Mouse (Mus musculus) ovary, postnatal 14 days (tissue): ENCODE measurements around the gene 3110070M22Rik.
"Not testable (repeated sequence)": the region's sequence is repeated elsewhere in the genome, so short reads cannot be mapped to it uniquely, and the experiment has no call there.

Experiments
- DNase-seq: peaks from one replicate; pipeline ENCODE4 v3.0.0; 2022; ENCODE audit warnings: low spot score

The 3110070M22Rik gene

DNA sequence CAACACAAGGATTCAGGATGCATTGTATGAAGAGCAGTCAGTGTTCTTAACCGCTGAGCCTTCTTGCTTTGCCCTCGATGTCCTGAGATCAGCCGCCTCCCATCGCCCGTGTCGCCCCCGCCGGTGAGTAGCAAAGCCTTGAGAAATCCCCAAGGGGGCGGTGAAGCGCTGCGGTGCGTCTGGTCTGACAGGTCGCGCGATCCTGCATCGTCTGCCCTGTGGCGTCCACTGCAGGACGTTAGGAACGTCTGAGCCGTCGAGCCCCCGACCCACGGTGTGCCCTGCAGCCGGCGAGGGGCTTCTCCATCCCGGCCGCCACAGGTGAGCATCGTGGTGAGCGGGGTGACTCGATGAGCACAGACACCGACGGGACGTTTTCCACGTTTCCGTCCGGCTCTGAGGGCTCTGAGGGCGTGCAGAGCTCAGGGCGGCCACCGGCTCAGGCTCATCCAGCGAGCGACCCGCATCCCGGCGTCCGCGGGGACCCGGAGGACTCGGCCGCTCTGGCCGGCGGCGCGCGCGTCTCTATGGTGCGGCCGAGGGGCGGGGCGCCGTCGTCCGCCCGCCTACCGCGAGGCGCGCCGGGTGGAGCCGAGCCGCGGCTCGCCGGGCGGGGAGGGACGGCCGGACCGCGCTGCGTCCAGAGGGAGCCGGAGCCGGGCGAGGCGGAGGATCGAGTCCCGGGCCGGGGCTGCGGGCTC, at the start of gene 3110070M22Rik, which contains the start of gene Tmem267:
Gene 3110070M22Rik (minus strand): TSS at position 504 of the 701 bp plus-strand sequence.
Gene Tmem267 (plus strand): TSS at position 160 of the 701 bp plus-strand sequence.
- peak; percentile 87 for DNase-seq

DNA sequence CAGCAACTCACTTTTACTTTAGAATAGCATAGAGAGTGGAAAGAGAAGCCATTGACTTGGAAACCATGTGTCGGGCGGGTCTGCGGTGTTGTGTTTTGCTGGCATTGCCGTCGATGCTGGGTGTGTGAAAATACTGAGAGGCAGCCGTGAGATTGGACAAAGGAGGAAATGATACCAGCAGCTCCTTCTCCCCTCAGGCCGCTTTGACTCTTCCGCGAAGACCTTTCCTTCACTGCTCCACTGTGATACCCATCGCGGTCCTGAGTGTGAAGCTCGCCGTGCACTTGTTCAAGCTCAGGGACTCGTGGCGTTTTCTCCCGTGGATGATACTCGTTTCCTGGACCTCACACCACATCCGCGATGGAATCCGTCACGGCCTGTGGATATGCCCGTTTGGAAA, 6.8 kb upstream of the 3110070M22Rik start:
- DNase-seq = not testable (repeated sequence)

DNA sequence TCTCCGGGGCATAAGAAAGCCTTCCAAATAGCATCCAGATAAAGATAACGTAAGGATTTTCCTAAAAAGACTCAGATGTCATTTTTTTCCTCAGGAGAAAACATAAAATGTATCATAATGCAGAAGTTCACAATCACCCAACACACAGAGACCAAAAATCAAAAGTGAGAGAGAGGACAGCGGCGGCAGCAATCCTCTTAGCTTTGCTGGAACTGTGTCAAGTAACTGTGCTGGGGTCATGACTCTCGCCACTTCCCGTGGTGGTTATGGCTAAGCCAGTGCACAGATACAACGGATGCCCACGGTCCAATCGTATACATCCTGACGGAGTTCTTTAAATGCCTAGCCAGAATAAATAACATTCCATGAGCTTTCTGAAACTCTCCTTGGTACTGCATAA, 3.9 kb upstream of the 3110070M22Rik start:
- DNase-seq = not testable (repeated sequence)

DNA sequence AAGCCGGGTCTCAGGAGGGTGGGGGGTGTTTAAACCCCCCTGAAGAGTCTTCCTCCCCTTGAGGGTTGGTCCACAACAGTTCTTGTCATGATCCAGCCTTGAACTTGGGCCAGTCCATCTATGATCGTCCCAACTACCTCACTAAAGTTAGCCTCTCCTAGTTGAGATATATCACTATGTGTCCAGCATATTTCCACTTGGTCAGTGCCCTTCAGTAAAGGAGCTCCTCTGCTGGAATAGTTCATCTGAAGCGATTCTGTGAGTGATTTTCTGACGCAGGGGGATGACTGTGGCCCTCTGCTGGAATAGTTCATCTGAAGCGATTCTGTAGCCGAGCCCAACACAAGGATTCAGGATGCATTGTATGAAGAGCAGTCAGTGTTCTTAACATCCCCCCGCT, 829 bp downstream of the 3110070M22Rik start:
- no peak for DNase-seq

DNA sequence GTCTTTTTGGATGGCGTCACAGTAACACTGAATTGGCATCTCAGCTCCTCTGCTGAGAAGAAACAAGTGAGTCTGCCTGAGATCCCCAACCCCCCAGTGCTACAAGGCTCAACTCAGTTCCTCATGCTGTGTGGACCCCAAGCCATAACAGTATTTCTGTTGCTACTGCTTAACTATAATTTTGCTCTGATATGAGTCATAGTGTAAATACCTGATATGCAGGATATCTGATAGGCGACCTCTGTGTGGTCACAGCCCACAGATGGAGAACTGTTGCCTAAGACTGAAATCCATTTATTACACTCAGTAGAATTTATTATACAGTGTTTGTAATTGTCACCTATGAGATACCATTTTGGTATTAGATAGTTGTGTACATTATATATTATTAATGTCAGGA, 10.4 kb downstream of the 3110070M22Rik start:
- DNase-seq = no peak

DNA sequence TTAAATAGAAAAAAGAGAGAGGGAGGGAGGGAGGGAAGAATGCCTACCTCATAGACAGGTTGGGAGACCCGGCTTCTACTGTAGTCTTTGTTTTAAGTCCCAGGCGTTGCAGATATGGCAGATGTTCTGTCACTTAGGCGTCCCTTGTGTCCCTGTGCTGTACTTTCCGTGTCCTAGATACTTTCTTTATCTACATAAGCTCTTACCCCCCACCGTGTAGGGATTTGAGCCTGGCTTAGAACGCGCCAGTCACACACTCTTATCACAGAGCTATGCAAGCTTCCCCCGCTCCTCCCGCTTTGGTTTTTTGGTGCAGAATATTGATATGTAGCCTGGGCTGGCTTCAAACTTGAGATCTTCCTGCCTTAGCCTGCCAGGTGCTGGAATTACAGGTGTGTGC, 11.6 kb downstream of the 3110070M22Rik start:
- DNase-seq = no peak

DNA sequence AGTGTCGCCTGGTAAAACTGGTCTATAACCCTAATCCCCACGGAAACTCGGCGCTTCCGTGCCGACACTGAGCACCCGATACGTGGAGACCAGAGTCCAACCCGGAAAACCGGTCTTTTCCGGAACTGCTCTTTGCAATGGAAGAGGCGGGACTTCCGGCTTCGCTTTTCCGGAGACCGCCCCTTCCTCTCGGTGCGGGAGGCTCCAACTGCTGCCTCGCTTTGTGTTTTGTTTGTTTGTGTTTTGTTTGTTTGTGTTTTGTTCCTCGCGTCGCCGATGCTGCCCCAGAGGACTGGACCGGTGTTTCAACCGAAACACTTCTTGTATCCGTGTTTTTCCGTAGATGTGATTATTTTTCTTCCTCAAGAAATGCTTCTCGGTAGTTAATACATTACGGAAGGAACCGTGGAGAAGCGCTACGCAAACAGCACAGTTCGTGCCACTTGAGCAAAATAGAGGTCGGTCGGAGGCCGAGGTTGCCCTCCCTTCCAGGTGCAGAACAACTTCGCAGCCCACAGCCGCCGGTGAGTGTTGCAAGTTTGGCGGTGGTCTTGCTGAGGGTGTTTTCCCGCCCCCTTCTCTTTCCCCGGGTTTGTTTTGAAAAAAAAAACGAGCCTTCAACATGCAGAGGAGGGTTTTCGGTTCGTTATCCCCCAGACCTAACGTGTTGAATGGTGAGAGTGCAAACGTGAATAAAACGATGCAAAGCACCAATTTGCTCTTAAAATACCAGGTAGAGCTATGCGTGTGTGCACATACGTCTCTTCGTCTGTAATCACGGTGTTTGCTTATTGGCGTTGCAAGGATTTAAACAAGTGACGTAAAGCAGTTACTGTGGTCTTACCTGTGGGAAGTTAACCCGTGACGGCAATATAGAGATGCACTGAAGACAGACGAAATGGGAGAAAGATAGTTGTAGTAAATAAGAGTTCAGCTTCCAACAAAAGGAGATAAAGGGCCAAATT, 25.3 kb downstream of the 3110070M22Rik start, which contains the start of gene 4833420G17Rik:
Gene 4833420G17Rik (plus strand): TSS at position 173 of the 965 bp plus-strand sequence.
- DNase-seq = peak; percentile 73

DNA sequence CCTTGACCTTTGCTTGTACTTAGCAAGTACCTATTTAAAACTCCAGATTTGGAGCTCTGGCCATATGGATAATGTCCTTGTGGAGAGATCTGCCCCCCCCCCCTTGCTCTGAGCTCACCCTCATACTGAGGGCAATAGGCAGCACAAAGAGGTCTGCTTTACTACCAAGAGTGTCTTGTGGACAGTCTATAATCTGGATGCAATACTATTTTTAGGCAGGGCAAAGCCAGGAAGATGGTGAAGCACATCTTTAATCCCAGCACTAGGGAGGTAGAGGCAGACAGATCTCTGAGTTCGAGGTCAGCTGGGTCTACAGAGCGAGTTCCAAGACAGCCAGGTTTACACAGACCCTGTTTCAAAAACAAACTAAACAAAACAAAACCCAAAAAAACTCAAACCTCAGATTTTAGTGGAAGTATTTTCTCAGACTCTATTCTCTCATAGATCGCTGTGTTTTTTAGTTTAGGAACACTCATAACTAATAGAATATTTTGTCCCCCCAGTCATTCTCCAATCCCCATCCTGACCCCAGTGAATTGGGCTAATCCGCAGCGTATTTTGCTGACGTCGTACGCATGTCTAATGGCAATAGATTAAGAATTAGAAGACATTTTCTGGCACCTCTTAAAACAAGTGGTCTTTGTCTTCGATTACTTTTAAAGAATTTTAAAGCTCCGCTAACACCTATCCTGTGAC, 26.1 kb downstream of the 3110070M22Rik start:
- peak; percentile 1 for DNase-seq

DNA sequence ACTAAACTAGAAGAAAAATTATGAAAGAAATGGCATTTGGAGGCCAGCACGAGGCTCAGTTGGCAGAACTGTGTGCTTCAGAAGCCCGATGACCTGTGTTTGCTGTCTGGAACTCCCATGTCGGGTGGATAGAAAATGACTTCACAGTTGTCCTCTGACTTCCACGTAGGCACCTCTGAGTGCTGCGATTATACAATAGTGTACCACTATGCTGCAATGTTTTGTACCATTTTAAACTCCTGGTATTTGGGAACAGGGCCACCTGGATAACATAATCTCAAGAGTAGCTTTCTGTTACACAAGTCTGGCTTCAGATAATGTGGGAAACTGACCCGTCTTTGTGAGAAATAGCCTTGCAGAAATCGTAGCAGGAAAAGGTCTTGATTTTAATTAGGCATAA, 31.8 kb downstream of the 3110070M22Rik start:
- no peak for DNase-seq

DNA sequence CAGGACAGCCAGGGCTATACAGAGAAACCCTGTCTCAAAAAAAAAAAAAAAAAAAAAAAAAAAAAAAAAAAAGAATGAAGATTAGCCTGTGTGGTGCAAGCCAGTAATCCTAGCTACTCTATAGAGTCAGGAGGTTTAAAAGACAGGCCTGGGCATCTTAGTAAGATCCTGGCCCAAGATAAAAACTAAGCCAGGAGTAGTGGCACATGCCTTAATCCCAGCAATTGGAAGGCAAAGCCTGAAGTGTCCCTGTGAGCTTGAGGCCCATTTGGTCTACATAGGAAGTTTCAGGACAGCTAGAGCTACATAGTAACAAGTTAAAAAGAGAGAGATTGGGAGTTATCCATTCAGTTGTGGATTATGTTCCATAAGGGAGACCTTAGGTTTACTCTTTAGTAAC, 33.1 kb downstream of the 3110070M22Rik start:
- no peak for DNase-seq

DNA sequence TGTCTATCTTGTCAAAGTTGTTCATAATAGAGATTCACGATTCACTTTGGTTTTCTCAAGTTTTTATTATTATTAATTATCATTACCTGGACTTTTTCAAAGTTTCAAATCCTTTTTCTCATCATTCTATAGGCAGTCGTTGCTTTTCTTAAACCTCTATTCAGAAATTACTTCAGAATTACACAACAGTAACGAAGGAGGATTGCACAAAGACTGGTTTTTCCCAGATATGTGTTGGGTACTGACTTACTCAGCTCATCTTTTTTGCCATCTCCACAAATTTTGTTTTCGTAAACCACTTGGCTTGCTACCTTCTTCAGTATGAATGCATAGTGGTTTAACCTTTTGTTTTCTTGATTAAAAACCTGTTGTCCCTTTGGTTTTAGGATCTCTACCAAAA, 34.6 kb downstream of the 3110070M22Rik start:
- no peak for DNase-seq

DNA sequence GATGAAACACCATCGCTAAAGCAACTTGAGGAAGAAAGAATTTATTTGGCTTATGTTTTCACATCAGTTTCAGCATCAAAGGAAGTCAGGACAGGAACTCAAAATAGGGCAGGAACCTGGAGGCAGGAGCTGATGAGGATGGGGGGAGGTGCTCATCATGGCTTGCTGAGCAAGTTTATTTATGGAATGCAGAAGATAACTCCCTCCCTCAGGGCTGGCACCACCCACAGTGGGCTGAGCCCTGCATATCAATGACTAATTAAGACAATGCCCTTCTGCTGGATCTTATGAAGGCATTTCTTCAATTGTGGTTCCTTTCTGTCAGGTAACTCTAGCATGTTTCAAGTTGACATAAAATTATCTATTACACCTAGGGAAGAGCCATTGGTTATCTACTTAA, 45.9 kb downstream of the 3110070M22Rik start:
- DNase-seq = no peak
